Mouse (Mus musculus) embryonic fibroblast, embryonic 13.5 days (primary cell): ENCODE measurements around the gene Mb.

Source experiments
- CTCF ChIP-seq: IDR thresholded peaks from 2 replicates; pipeline ENCODE4 v1.5.1; 2011; ENCODE audit warnings: mild to moderate bottlenecking, control low read depth, low read length, moderate library complexity, borderline replicate concordance; ENCODE audit not compliant: insufficient read depth
- POLR2A ChIP-seq: IDR thresholded peaks from 2 replicates; pipeline ENCODE4 v1.6.1; 2011; ENCODE audit warnings: low read depth, mild to moderate bottlenecking, control low read depth, low read length, moderate library complexity

GRCm38 (mm10) chr15:77013753-77014241, 36.7 kb downstream of the Mb start:
- TF ChIP-seq POLR2A (no peak), CTCF (no peak)
